Mouse (Mus musculus) ES-E14 (cell line): Measurements from ENCODE around the gene Olfr315. TPM values are rescaled to one million over a fixed set of nuclear protein-coding genes. Genes with fewer than 3 reads are reported as not detected.

Experiments used
- DNase-seq: peaks from one replicate; pipeline ENCODE4 v3.0.0-alpha.2; 2013; ENCODE audit warnings: low read depth, low spot score
- H3K27ac ChIP-seq: 2 replicates; pipeline ENCODE4 v1.5.1; 2012; ENCODE audit warnings: low read depth, mild to moderate bottlenecking, low read length, moderate library complexity, mixed read lengths; ENCODE audit not compliant: poor library complexity, insufficient read depth, severe bottlenecking
- H3K36me3 ChIP-seq: 2 replicates; pipeline ENCODE4 v1.6.1; 2012; ENCODE audit warnings: mild to moderate bottlenecking, low read length, moderate library complexity, mixed read lengths; ENCODE audit not compliant: control insufficient read depth, poor library complexity, insufficient read depth, severe bottlenecking
- H3K4me1 ChIP-seq, 2 experiments: fragments of 150-350 bp in 1 of 2; sonication (generic) in 1 of 2; 2 replicates each; pipeline ENCODE4 v1.6.1; 2012; ENCODE audit warnings: low read length in 2 of 2, mild to moderate bottlenecking in 1 of 2, mixed read lengths in 1 of 2; ENCODE audit not compliant: control insufficient read depth in 2 of 2, insufficient read depth in 2 of 2, poor library complexity in 1 of 2
- H3K4me3 ChIP-seq, 2 experiments: fragments of 150-350 bp in 1 of 2; sonication (generic) in 1 of 2; 2 replicates each; pipeline ENCODE4 v1.5.1; 2012; ENCODE audit warnings: low read length in 2 of 2, low read depth in 1 of 2, mild to moderate bottlenecking in 1 of 2, mixed read lengths in 1 of 2; ENCODE audit not compliant: insufficient read depth in 1 of 2, poor library complexity in 1 of 2, severe bottlenecking in 1 of 2
- H3K9ac ChIP-seq: 2 replicates; pipeline ENCODE4 v1.6.1; 2012; ENCODE audit warnings: low read depth, mild to moderate bottlenecking, low read length, mixed read lengths; ENCODE audit not compliant: poor library complexity, insufficient read depth, severe bottlenecking
- H3K9me3 ChIP-seq: fragments of 150-350 bp; sonication (generic); 2 replicates; pipeline ENCODE4 v1.6.1; 2012; ENCODE audit warnings: low read depth, mild to moderate bottlenecking, low read length; ENCODE audit not compliant: control insufficient read depth, insufficient read depth
- CHD2 ChIP-seq: IDR thresholded peaks from 2 replicates; pipeline ENCODE4 v1.6.1; 2014; ENCODE audit warnings: mild to moderate bottlenecking, low read depth, low read length, inconsistent platforms
- HCFC1 ChIP-seq: IDR thresholded peaks from 2 replicates; pipeline ENCODE4 v1.6.1; 2012; ENCODE audit warnings: low read length, inconsistent platforms, borderline replicate concordance; ENCODE audit not compliant: insufficient read depth
- MAFK ChIP-seq: IDR thresholded peaks from 2 replicates; pipeline ENCODE4 v1.6.1; 2014; ENCODE audit warnings: mild to moderate bottlenecking, low read depth, low read length, inconsistent platforms; ENCODE audit not compliant: insufficient read depth
- ZC3H11A ChIP-seq: IDR thresholded peaks from 2 replicates; pipeline ENCODE4 v1.6.1; 2012; ENCODE audit warnings: low read depth, mild to moderate bottlenecking, inconsistent platforms, low read length, borderline replicate concordance
- ZNF384 ChIP-seq: IDR thresholded peaks from 2 replicates; pipeline ENCODE4 v1.6.1; 2012; ENCODE audit warnings: low read depth, low read length, inconsistent platforms
- in situ Hi-C, 2 experiments: fragments of 600-800 bp; cut with MboI; formaldehyde crosslinking; loops; one replicate each; pipeline ENCODE4 v1.15.1; 2025; ENCODE audit warnings: low sequenced_read_pairs in 2 of 2, inconsistent platforms in 1 of 2; ENCODE audit not compliant: unreplicated experiment in 2 of 2
- total RNA-seq: library from RNA; depleted of rRNA; stranded (reverse); fragments of 300-350 nt; gene quantifications from 2 replicates; pipeline ENCODE4 v1.2.3, GENCODE M21; 2012

Gene Olfr315
- total RNA-seq, 1 experiment: not detected

DNA sequence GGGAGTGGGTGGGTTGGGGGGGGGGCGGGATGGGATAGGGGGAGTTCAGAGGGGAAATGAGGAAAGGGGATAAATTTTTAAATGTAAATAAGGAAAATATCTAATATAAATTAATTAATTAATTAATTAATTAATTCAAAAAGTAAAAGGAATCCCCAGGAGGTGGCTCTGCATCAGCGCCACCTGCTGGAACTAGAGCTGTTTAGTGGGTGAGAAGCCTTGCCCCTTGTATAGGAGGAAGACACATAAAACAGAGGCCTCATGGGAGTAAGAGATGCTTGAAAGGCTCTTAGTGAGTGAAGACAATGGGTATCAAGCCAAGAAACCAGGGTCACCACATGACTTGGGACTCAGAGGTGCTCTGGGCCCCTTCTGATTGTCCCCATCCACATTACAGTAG, 22.9 kb downstream of the Olfr315 start:
- H3K9ac ChIP-seq: no peak overlapping the region
- H3K36me3 ChIP-seq: no peaks in the 10 kb centered on the region
- H3K9me3 ChIP-seq: no peaks in the 10 kb centered on the region
- TF ChIP-seq MAFK: no peak
- no peak for TF ChIP-seq HCFC1
- no peak for TF ChIP-seq ZNF384
- TF ChIP-seq CHD2: no peak
- TF ChIP-seq ZC3H11A: no peak
- no peaks in the 10 kb centered on the region for H3K4me1 ChIP-seq
- H3K27ac ChIP-seq: no peak overlapping the region
- H3K4me3 ChIP-seq: no peak overlapping the region
- DNase-seq: peak; percentile 17
- in situ Hi-C loops: no loop called here

GRCm38 (mm10) chr11:58796850-58797249, 23.9 kb downstream of the Olfr315 start:
- peaks cover 0 to 2% of the 10 kb centered on the region in 2 experiments; a peak in 1 of 4 replicates for H3K4me1 ChIP-seq
- no peak overlapping the region for H3K27ac ChIP-seq
- H3K9ac ChIP-seq: no peak overlapping the region
- in situ Hi-C loops: no loop called here
- no peak for DNase-seq
- H3K36me3 ChIP-seq: no peaks in the 10 kb centered on the region
- TF ChIP-seq CHD2: no peak
- TF ChIP-seq MAFK: no peak
- TF ChIP-seq ZC3H11A: no peak
- H3K9me3 ChIP-seq: no peaks in the 10 kb centered on the region
- H3K4me3 ChIP-seq: no peak overlapping the region

DNA sequence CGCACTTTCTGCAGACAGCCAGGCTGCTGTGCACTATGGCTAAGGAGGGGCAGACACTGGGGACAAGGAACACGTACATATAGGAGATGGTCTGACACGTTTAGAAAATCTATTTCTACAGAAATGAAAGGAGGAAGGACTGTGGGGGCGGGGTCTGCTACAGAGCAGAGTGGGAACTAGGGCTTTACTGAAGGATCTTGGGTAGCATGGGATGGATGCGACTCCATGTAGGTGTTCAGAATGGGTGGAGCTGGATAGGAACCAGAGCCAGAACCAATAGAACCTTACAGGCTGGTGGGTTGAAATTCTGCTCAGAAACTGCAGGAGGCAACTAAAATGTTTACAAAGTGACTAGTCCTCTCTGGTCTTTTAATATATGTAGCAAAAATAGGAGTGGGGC, 26.8 kb downstream of the Olfr315 start:
- H3K4me1 ChIP-seq: peaks cover 0 to 5% of the 10 kb centered on the region in 2 experiments; a peak in 1 of 4 replicates
- no peaks in the 10 kb centered on the region for H3K9me3 ChIP-seq
- no peak overlapping the region for H3K9ac ChIP-seq
- TF ChIP-seq ZNF384 (no peak), CHD2 (no peak), HCFC1 (no peak), ZC3H11A (no peak), MAFK (no peak)
- H3K4me3 ChIP-seq: no peak overlapping the region
- no peak for DNase-seq
- H3K36me3 ChIP-seq: no peaks in the 10 kb centered on the region
- in situ Hi-C loops: no loop called here
- no peak overlapping the region for H3K27ac ChIP-seq

DNA sequence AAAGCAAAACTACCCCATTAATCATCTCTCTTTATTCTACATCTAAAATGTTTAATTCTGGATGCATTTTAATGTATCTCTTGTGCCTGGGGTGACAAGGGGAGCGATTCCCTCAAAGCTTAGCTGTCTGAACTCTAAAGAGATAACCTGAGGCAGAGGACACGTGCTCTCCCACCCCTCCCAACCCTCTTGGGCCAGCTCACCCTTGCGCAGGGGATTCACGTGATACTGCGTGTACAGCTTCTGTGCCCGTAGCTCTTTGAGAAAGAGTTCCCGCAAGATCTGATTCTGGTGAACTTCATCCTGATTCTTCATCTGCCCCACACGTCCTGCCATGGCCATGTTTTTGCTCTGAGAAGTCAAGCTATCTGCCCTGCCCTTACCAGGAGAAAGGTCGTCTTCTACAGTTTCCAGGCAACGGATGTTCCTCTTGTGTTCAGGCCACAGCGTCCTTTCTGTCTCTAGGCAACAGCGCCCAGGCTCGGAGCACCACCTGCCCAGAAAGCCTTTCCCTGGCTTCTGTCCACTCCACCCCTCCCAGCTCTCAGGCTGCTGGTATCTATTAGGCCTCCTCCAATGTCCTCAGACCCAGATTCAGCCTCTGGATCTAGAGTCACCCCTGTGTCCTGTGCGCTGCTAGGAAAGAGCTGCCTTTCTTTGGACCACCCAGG, 28.7 kb downstream of the Olfr315 start, which contains the start of gene Fam183b:
Gene Fam183b, minus strand, starts transcription at position 403 of the 671 bp plus-strand sequence.
- Histone ChIP-seq H3K36me3 (no peaks in the 10 kb centered on the region), H3K9me3 (no peaks in the 10 kb centered on the region), H3K4me3 (peak within 1 kb of the TSS in 1 of 2 experiments; percentile 49; a peak in 1 of 4 replicates), H3K27ac (no peak within 1 kb of the TSS), H3K9ac (no peak within 1 kb of the TSS), H3K4me1 (peaks cover 0 to 5% of the 10 kb centered on the region in 2 experiments; a peak in 1 of 4 replicates)
- peak; percentile 50 for DNase-seq
- TF ChIP-seq HCFC1 (no peak), ZNF384 (no peak), ZC3H11A (no peak), CHD2 (no peak), MAFK (no peak)
- in situ Hi-C loops: no loop called here
